Mouse (Mus musculus) fat pad, adult 2 months (tissue): ENCODE data around the gene Auts2.

Experiments
- DNase-seq: peaks from one replicate; pipeline ENCODE4 v3.0.0-alpha.2; 2011; ENCODE audit warnings: low read depth, low spot score; ENCODE audit errors: extremely low read depth

The Auts2 gene

DNA sequence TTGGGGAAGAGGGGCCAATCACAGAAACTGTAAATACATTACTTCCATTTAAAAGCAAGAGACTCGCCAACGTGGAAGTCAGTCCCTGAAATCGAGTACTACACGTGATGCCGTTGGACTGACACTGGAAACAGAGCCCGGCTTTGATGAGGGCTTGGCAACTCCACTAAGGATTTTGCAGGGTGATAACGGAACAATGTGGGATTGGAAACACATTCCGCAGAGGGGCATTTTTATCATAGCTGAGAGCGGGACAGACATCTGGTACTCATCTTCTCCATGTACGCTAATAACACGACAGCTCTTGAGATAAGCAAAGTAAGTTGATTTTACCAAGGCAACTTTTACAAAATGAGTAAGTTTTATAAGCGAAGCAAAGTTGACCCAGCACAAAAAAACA lies 514.1 kb downstream of the Auts2 start:
- no peak for DNase-seq

DNA sequence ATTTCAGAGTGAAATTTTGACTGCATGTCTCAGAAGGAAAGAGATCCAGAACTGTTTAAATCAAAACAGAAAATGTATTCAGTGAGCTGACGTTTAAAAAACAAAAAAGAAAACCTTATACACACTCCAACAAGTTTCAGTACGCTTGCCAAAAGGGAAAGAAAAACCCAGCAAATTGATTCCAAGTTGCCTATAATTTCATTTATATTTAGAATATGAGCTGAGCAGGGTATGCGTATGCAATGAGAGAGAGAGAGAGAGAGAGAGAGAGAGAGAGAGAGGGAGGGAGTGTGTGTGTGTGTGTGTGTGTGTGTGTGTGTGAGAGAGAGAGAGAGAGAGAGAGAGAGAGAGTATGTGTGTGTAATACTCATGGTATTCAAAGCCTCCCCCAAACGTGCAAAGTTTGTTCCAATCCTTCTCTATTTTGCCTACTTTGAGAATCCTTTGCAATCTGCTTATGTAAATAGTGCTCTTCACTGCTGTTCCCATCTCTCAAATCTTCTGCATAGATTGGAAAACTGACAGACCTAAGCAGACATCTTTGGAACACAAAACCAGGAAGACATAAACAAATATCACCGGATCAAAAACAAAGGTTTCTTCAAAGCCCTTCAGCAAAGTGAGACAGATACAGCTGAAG lies 515.2 kb downstream of the Auts2 start:
- no peak for DNase-seq

GRCm38 (mm10) chr5:132013296-132013695 lies 529.8 kb downstream of the Auts2 start:
- DNase-seq, result no peak

DNA sequence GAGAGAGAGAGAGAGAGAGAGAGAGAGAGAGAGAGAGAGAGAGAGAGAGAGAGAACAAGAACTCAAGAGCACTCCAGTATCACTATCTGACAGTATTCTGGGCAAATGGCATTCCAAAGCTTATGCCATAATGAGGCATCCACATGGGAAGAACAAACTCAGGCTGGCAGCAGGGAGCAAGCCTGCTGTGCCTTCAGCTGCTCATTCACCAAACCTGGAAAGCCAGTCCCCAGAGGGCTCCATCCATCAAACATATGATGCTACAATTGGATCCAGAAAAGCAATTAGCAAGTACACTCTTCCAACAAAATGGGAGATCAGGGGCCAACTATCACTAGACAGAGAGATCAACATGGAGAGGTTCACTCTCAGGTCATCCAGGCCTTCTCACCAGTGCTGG lies 531.3 kb downstream of the Auts2 start:
- DNase-seq, result no peak

DNA sequence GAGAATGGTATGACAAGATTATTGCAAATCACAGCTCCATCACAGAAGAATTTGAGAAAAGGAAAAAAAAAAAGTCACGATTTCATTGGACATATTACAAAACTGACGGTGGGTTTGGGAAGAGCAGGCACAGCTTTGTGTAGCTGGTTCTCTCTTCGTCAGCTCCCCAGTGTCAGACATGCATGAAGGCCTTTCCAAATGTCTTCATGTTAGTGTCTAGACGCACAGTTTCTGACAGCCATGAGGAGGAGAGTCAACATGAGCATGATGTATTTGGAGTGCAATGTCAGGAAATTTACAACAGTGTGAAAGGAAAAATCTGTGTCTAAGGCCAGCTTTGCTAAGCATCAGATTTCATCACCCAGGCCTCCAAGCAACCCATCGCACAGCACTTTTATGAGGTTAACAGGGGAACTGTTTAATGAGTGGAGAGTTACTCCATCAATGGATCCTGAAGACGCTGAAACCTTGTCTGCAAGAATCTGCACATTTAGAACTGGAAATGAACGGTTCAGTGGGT lies 534.4 kb downstream of the Auts2 start:
- no peak for DNase-seq

GRCm38 (mm10) chr5:132007907-132008306 lies 535.2 kb downstream of the Auts2 start:
- no peak for DNase-seq

DNA sequence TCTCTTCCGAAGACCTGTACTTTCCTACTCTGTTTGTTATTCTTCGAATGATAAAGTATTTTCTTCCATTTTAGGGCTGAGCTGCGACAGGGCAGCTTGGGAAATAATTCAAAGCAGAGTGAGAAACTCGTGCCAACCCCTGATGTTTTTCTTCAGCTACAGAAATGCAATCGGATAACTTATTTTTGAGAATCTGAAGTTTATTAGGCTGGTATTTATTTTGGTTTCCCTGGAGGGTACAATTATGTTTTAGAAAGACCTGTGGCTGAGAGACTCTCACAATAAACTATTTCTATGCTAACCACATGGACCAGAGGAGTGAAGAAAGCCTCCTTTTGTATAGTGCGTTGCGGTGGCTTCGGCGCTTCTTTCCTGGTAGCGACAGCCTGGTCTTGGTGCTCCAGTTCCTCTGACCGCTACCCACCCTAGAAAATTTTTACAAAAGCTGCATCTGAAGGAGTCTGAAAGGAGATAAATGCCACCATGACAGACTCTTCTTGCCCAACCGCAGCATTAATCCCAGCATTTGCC lies 550.4 kb downstream of the Auts2 start:
- DNase-seq, result no peak

- DNase-seq, result no peak
Observed at GRCm38 (mm10) chr5:131992268-131992667, 550.9 kb downstream of the Auts2 start.

DNA sequence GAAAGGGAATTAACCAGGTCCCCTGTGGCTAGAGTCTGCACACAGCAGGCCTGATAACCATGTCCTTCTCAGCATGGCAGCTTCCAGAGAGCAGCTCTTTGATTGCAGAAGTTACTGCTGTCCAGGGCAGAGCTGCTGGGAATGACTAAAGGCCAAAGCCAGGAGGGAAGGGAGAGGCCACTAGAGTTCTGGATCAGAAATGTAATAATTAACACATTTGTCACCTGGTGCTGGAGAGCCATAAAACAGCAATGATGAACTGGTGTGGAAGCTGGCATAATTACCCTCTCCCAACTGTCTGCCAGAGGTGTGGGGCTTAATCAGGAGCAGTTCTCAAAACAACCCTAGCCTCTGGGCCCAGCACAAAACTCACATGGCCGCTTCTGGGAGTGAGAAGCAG lies 552.6 kb downstream of the Auts2 start:
- no peak for DNase-seq

DNA sequence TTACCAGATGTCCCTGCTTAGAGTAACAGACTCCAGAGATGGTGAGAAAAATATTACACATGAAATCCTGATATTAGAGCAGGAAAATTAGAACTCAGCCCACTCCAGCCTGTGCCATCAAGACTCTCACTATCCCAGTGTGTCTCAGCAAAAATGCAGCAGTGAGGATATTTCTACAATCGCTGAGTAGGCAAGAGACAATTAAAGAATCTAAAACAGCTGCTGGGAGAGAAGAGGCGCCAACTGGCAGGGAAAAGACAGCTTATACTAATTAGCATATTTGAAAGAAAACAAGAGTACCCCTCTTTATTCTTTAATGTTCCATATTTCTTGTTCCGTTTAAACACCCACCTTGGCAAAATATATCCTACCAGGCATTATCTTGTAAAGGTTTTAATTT lies 561.7 kb downstream of the Auts2 start:
- no peak for DNase-seq

GRCm38 (mm10) chr5:131978939-131979338 lies 564.2 kb downstream of the Auts2 start:
- no peak for DNase-seq

GRCm38 (mm10) chr5:131977497-131977896 lies 565.6 kb downstream of the Auts2 start:
- DNase-seq, result no peak

DNA sequence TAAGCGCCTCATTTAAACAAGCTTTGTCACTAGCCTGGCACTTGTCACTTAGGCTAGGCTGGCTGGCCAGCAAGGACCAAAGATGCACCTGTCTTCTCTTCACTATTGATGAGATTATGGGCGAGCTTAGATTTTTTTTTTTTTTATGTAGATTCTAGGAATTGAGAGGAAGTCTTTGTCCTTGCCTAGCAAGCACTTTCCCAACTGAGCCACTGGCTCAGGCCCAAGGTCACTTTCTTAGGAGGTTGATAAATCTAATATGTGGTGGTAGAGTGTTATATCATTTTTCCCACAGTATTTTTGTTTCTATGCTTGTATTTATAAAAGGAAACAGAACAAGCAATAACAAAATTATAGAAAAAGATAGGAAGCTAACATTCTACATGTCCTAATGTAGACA lies 571.2 kb downstream of the Auts2 start:
- no peak for DNase-seq

DNA sequence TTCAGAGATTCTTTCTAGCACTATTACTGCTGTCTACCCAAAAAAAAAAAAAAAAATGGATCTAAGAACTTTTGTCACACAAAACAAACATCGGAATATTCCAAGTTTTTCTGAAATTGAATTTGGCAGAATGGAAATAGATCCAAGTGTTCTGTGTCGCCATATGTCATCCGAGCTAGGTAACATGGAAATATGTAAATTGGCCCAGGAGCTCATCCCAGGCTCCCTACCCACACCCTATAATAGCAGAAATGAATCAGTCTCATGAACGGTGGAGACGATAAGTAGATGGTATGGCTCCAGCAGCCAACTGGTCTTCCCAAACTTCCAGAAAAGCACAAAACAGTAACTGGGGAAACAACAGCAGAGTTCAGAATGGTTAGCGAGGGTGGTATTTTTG lies 577.6 kb downstream of the Auts2 start:
- DNase-seq, result no peak

GRCm38 (mm10) chr5:131963565-131963964 lies 579.6 kb downstream of the Auts2 start:
- DNase-seq, result no peak

DNA sequence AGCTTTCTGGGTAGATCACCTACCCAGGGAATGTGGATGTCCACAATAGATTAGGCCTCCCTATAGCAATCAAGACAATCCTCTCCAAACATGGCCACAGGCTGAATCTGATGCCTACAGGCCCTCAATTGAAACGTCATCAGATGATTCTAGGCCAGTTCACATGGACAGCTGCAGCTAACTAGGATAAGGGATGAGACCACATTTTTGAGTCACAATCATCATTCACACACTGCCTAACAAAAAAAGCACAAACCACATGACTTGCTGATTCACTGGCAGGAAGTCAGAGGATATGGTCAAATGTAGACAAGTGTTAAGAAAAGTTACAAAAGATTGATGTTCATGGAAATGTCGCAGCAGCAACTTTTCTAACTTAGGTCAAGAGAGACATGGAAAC lies 581.3 kb downstream of the Auts2 start:
- DNase-seq, result no peak

GRCm38 (mm10) chr5:131960432-131960831 lies 582.7 kb downstream of the Auts2 start:
- DNase-seq, result no peak

GRCm38 (mm10) chr5:131956998-131957397 lies 586.1 kb downstream of the Auts2 start:
- no peak for DNase-seq

GRCm38 (mm10) chr5:131956090-131956489 lies 587.1 kb downstream of the Auts2 start:
- no peak for DNase-seq

DNA sequence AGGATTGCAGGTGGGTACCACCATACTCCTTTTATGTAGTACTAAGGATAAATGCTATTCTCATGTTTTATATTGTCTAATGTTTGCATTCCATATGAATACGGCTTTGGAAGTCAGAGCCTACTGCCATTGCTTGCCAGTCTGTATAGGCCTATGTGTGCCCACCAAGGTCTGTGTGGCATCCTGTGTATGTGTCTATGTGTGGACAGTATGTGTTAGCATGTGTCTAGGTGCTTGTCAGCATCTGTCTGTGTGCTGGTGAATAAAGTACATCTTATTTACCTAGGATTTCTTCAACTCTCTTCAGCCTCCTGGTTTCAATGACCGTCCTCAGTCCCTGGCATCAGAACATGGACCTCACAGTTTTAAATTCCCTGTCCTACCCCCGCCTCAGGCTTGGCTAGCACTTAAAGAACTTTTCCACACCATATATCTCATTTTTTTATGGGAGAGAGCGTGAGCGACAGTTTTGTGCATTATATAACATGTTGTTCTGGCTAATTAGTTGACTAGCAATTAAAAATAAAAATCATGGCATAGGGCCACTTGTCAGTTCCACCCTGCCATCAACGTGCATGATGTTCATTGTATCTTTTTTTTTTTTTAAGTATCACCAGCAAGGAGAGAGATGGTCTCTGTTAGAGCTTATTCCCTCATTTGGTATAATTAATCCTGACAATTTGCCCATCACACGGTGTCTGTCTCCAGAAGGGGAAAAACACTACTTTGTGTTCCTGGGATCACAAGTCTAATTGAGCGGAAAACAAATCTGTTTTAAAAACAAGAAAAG lies 587.7 kb downstream of the Auts2 start:
- DNase-seq, result no peak

- DNase-seq, result no peak
Observed at GRCm38 (mm10) chr5:131948571-131949151, 594.5 kb downstream of the Auts2 start.

DNA sequence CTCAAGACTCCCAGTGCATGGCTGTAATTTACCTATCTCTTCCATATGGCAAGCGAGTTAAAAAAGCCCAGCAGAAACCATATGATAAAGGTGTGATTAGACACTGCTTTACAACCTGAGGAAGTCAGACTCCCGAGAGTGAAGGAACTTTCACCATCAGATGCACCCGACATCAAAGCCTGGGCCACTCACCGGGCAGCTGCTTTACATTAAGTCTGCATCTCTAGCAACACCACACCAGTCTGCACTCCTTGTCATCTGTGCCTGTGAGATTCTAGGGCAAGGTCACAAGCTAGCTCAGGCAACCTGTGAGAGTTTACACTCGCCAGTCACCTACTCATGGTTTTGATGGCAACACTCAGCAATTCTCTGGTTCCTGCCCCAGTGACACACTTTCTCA lies 596.3 kb downstream of the Auts2 start:
- DNase-seq, result no peak
